Mouse (Mus musculus): ENCODE results near the gene Atp6v0a1.

DNA sequence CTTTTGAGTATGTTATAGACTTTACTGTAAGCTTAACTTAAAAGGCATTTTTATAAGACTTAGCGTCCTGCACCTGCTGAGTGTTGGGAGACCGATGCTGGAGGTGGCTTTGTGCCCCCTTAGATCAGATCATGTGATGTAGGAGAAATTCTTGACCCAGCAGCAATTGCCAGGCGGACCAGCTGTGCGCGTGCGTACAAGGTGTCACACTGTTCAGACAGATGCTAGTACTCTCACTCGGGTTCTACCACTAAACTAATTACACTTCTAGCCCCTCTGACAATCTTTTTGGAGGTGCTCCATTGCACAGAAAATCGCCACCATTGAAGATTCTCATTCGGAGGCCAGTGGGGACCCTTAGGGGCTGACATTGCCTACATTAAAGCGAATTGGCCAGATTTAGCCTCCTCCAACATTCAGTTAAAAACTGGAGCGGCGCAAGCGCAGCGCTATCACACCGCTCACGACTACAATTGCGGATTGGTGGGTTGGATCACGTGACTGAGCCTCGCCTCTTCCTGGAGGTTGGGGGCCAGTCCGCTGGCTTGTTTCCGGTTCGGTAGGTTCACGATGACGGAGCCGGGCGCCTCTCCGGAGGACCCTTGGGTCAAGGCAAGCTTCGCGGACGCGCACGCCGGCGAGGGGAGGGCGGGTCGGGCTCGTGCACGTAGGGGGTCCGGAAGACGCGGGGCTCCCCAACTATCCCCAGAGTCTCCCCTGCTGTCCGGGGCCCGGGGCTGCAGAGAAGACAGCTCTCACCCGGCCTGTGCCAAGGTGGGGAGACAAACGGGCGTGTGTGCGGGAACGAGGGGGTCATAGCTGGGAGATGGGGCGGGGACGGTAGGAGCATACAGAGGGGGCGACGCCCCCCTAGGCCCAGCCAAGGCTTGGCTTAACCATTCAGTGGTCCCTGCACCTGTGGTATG, 77.8 kb downstream of the Atp6v0a1 start, which contains the start of gene Mlx:
- TF ChIP-seq MAFK (IDR thresholded peaks at IDR 0.05; ENCODE audit: insufficient replicate concordance, low read length) (no peak), POLR2AphosphoS2 (IDR thresholded peaks at IDR 0.05; ENCODE audit: low read depth, low read length) (peak; percentile 75; the same call in 1 of the 2 replicates), ZC3H11A (IDR thresholded peaks at IDR 0.05; ENCODE audit: low read depth, low read length) (no peak), CTCF (conservative IDR thresholded peaks at IDR 0.05 in 1 of 2, IDR thresholded peaks at IDR 0.05 in 1 of 2; ENCODE audit: low read depth in 2 of 2, low read length in 2 of 2) (no peak), MAX (IDR thresholded peaks at IDR 0.05; ENCODE audit: low read length) (peak; percentile 97), POLR2A (IDR thresholded peaks at IDR 0.05; ENCODE audit: low read depth, low read length) (peak; percentile 90), USF1 (IDR thresholded peaks at IDR 0.05; ENCODE audit: low read depth, low read length) (peak; percentile 98), CHD1 (IDR thresholded peaks at IDR 0.05; ENCODE audit: low read depth, low read length) (no peak)

All from CH12.LX (cell line).